Mouse (Mus musculus) spleen, adult 12 weeks (tissue): Measurements from ENCODE around the gene Mamld1.
"Not testable (repeated sequence)": the region's sequence is repeated elsewhere in the genome, so short reads cannot be mapped to it uniquely, and the experiment has no call there.

Experiments used
- DNase-seq: peaks from one replicate; pipeline ENCODE4 v3.0.0; 2022; ENCODE audit warnings: low spot score

The Mamld1 gene

GRCm38 (mm10) chrX:71049864-71050576 lies at the start of gene Mamld1:
Gene Mamld1, plus strand, starts transcription at chrX:71050256.
- DNase-seq, result no peak

DNA sequence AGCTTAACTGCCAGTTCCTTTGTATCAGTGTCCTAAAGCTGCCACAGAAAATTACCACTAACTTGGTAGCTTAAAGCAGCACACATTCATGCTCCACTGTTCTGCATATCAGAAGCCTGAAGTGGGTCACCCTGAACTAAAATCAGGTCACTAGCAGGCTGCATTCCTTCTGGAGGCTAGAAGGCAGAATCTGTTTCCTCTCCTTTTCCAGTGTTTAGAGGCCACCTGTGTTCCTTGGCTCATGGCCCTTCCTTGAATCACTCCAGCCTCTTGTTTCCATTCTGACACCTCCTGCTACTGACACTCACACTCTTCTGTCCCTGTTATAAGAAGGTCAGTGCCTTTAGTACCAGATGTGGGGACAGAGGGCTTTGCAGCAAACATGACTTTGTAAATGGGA lies 25.3 kb upstream of the Mamld1 start:
- DNase-seq, result no peak

DNA sequence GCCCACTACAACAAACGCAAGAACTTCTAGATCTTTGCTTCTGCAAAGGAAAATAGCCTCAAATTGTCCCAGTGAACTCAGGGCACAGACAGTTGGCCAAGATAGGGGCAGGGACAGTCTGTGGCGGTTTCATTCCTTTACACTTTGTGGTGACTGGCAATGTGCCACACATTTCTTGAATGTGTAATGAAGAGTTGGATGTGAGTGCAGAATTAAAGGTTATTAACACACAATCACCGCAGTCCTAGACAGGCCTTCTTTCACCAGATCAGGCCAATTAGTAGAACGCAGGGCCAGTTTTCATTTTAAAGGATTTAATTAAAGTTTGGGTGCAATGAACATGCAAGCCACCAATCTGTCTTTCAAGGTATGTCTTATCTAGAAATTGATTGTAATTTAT lies 22.0 kb upstream of the Mamld1 start:
- no peak for DNase-seq

DNA sequence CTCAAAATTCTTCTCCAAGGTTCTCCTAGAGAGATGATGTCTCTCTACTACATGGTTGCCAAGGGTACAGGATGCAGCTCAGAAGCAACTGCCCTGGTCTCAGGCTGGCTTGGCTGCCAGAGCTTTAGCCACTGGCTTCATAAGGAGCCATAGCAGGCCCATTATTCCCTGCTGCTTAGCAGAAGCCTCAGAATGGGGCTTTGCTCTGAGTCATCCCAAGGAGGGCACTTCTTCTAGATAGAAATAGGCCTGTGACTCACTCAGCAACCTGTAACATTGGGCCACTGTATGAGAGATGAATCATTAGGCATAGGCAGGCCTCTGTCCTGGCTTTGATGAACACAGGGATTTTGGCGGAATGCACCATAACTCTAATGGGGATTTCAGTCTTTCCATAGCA lies 21.1 kb upstream of the Mamld1 start:
- not testable (repeated sequence) for DNase-seq

GRCm38 (mm10) chrX:71050677-71051311 lies 738 bp downstream of the Mamld1 start:
- DNase-seq, result no peak

- DNase-seq, result no peak
Observed at GRCm38 (mm10) chrX:71051361-71052114, 1.5 kb downstream of the Mamld1 start.

DNA sequence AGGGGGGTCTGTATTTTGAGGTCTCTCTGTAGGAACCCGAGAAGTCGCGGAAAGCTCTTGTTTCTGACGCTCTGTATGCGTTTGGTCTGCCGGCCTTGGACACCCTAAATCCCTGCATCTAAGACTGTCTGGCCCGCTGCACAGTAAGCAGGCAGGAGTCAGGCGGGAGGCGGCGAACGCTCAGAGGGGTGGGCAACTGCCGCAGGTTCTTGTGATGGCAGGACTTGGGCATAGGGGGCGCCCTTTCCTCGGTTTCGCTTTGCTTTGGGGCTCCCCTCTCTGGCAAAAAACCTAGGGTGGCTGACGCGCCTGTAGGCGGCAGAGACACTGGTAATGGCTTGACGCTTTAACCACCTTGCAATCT lies 2.0 kb downstream of the Mamld1 start:
- no peak for DNase-seq

GRCm38 (mm10) chrX:71052481-71053216 lies 2.6 kb downstream of the Mamld1 start:
- DNase-seq, result no peak

- DNase-seq, result no peak
Observed at GRCm38 (mm10) chrX:71053246-71053645, 3.2 kb downstream of the Mamld1 start.

GRCm38 (mm10) chrX:71056968-71057367 lies 6.9 kb downstream of the Mamld1 start:
- DNase-seq, result no peak

DNA sequence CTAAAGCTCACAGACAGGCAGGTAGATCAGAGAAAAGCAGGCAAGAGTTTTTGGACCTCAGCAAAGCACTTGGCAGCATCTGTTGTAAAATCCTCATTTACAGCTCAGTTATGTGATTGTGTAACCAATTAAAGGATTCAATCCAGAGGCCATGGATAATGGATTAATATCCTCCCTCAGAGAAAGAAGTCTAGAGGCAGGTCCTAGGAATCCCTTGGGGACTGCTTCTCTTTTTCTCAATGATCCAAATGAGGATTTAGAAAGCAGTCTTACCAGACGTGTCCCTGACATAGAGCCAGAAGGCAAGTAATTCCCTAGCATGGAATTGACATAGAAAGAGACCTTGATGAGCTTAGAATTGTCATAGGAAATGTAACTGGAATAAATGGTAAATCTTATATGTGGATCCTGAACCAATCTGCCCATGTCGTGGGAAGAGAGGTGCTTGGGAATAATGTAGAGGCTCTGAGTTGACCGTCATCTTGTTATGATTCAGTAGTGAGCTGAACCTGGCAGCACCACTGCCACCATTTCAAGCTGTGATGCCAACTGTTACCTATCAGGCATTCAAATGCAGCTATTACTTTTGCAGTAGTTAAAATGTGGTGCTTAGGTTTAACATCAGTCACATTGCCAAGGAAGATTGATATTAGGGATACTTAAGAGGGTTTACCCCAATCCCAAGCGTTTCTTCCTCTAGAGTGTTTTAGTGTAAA lies 35.2 kb downstream of the Mamld1 start:
- no peak for DNase-seq

DNA sequence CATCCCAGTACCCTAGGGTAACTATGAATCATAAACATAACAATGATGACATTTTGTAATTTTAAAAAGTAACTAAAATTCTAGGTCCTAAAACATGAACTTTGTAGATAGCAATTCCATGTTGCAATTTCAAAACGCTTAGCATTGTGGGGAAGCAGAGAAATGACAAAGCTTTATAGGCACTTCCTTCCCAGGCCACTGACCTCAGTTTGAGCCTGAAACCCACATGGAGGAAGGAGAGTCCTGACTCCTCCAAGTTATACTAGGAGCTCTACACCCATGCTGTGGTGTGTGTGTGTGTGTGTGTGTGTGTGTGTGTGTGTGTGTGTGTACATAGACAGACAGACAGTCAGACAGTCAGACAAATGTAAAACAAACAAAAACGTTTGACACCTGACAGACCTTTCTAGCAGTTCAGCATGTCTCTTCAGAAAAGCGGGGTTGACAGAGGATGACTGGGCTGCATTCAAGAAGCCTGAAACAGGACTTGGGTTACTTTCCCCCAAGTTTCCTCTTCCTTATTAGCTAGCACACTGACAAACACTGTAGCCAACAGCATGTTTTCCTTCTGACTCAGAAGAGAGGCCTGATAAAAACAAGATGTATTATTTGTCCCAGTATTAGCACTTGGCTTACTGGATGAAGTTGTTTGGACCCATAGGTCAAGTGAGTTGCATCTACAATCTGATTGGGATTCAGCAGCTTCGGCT lies 37.5 kb downstream of the Mamld1 start:
- no peak for DNase-seq

DNA sequence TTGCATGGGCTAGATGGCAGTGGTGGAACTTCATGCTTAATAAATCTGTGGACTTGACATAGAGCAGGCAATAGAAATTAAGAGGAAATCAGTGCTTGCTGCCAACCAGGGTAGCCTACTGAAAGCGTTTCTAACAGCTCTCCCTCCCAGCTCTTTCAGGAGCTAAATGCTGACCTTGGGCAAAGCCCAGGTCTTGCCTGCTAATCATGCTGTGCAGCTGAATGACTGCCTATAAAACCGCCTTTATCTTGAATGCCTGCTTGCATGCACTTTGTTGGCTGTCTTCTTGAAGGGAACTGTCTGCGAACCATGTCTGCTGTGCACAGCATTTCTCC lies 38.0 kb downstream of the Mamld1 start:
- DNase-seq, result no peak

- no peak for DNase-seq
Observed at GRCm38 (mm10) chrX:71105820-71106219, 55.8 kb downstream of the Mamld1 start.

DNA sequence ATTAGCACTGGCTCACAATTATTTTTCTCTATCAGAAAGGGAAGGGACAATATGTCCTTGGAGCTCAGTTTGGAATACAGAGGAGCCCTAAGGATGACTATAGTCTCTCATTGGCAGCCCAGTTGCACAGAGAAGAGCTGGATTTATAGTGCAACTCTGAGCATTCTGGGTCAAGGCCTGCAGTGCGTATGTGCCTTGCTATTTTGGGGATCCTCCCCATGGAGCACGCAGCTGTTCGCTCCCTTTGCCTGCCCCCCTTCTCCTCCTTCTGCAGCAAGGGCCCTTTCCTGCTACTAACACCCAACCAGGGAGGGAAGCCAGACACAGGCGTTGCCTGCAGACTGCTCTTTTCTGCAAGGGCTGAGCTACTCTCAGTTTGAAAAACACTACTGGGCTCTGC lies 56.3 kb downstream of the Mamld1 start:
- no peak for DNase-seq

- DNase-seq, result no peak
Observed at GRCm38 (mm10) chrX:71108056-71108735, 58.1 kb downstream of the Mamld1 start.

GRCm38 (mm10) chrX:71110333-71110732 lies 60.3 kb downstream of the Mamld1 start:
- no peak for DNase-seq

GRCm38 (mm10) chrX:71122359-71123293 lies 72.6 kb downstream of the Mamld1 start:
- DNase-seq, result no peak

- DNase-seq, result no peak
Observed at GRCm38 (mm10) chrX:71125013-71125412, 75.0 kb downstream of the Mamld1 start.

DNA sequence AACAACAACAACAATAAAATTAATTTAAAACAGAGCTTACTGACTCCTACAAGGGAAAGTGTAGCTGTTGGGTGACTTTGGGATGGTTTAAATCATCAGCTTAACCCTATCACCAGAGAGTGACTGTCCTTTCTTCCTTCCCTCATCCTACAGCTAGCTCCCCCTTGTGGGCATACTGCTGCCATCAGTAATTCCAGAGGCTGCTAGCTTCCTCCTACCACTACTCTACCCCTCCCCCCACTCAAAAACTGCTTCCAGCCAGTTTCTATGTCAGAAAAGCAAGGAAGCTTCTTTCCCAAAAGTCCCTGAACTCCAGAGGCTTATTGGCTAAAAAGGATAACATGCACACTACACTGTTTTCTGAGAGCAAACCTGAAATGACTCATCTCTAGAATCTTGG lies 81.4 kb downstream of the Mamld1 start:
- no peak for DNase-seq
